Mouse (Mus musculus) kidney, embryonic 16.5 days (tissue): ENCODE measurements around the gene Hoxa5. TPM values are rescaled to one million over a fixed set of nuclear protein-coding genes. Genes with fewer than 3 reads are reported as not detected.

ENCODE experiments used
- ATAC-seq: fragments of 200-750 bp; cut with Nextera tagmentation; 2 replicates; pipeline ENCODE4 v1.8.0; 2017; ENCODE audit warnings: moderate TSS enrichment; ENCODE audit not compliant: low FRiP score, low TSS enrichment
- H3K27ac ChIP-seq: fragments of 300-500 bp; sonication (generic); 2 replicates; pipeline ENCODE4 v1.5.1; 2014; ENCODE audit warnings: low read length
- H3K27me3 ChIP-seq: fragments of 300-500 bp; sonication (generic); 2 replicates; pipeline ENCODE4 v1.6.1; 2014; ENCODE audit warnings: low read length, control low read depth, mixed read lengths; ENCODE audit not compliant: insufficient read depth
- H3K36me3 ChIP-seq: fragments of 300-500 bp; sonication (generic); 2 replicates; pipeline ENCODE4 v1.6.1; 2014; ENCODE audit warnings: low read length, control low read depth, mixed read lengths; ENCODE audit not compliant: insufficient read depth
- H3K4me1 ChIP-seq: fragments of 300-500 bp; sonication (generic); 2 replicates; pipeline ENCODE4 v1.6.1; 2014; ENCODE audit warnings: low read length, control low read depth, mixed read lengths; ENCODE audit not compliant: insufficient read depth
- H3K4me2 ChIP-seq: fragments of 300-500 bp; sonication (generic); replicated peaks from 2 replicates; pipeline ENCODE4 v1.6.1; 2014; ENCODE audit warnings: low read depth, low read length
- H3K4me3 ChIP-seq: fragments of 300-500 bp; sonication (generic); 2 replicates; pipeline ENCODE4 v1.5.1; 2014; ENCODE audit warnings: mild to moderate bottlenecking, low read length
- H3K9ac ChIP-seq: fragments of 300-500 bp; sonication (generic); replicated peaks from 2 replicates; pipeline ENCODE4 v1.6.1; 2014; ENCODE audit warnings: low read length
- H3K9me3 ChIP-seq: fragments of 300-500 bp; sonication (generic); 2 replicates; pipeline ENCODE4 v1.6.1; 2016; ENCODE audit warnings: low read length, control low read depth
- WGBS: fragments of 180-500 bp; shearing (Covaris S2); extraction: QIAGEN DNeasy Blood & Tissue Kit; methylation state at CpG from one replicate; pipeline ENCODE4 v1.1.7; 2014; 5-methylcytosine and 5-hydroxymethylcytosine counted together
- polyA plus RNA-seq: library from polyadenylated mRNA; unstranded; fragments of >200 nt; fragmentation: Nextera tagmentation; extraction: Ambion mirVana; gene quantifications from 2 replicates; pipeline ENCODE4 v1.2.1, GENCODE M21; 2015

The Hoxa5 gene
- polyA plus RNA-seq, 1 experiment from 2014 or later: 9.5 TPM

- Histone ChIP-seq H3K9ac (peak overlapping the region; percentile 95), H3K4me2 (peak overlapping the region; percentile 81)
- under 1% methylated on average over 59 of the region's 60 CpGs for WGBS
Measured at GRCm38 (mm10) chr6:52216691-52217458, 12.5 kb upstream of the Hoxa5 start.

GRCm38 (mm10) chr6:52215771-52216535 is 11.6 kb upstream of the Hoxa5 start:
- peak overlapping the region; percentile 95 for H3K9ac ChIP-seq
- H3K9me3 ChIP-seq: no peaks in the 10 kb centered on the region
- peaks cover 53% of the 10 kb centered on the region for H3K4me1 ChIP-seq
- no peak for ATAC-seq
- under 1% methylated on average over 30 of the region's 30 CpGs for WGBS
- no peaks in the 10 kb centered on the region for H3K36me3 ChIP-seq
- 0 out of 2 replicates have a peak, but pooled peaks cover 2% of the 10 kb centered on the region for H3K27me3 ChIP-seq
- peak overlapping the region; percentile 71 for H3K4me3 ChIP-seq
- peak overlapping the region; percentile 97 for H3K27ac ChIP-seq
- peak overlapping the region; percentile 81 for H3K4me2 ChIP-seq

More at GRCm38 (mm10) chr6:52216691-52217458, 12.5 kb upstream of the Hoxa5 start:
- peak overlapping the region; percentile 71 for H3K4me3 ChIP-seq
- H3K27me3 ChIP-seq: no peaks in the 10 kb centered on the region
- H3K4me1 ChIP-seq: peaks cover 52% of the 10 kb centered on the region
- H3K27ac ChIP-seq: peak overlapping the region; percentile 97
- no peaks in the 10 kb centered on the region for H3K9me3 ChIP-seq
- no peaks in the 10 kb centered on the region for H3K36me3 ChIP-seq
- ATAC-seq: 0 out of 2 replicates have a peak, but pooled peaks have one; percentile 26

DNA sequence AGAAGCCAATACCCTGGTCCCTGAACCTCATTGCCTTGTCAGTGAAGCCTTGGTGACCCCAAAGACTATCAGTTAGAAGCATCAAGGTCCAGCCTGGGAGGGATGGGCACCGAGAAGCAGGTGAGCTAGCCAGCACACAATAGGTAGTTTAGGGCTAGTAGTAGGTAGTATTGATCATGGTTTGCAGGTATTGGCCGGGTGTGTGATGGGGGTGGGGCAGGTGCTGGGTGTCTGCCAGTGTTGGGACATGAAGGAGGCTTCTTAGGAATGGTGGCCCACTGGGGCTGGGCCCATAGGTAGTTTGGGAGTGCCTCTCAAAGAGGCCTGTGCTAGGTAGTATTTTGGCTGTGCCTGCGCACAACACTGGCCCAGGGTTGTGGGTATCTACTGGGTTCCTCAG is 10.7 kb upstream of the Hoxa5 start:
- peaks cover 55% of the 10 kb centered on the region for H3K4me1 ChIP-seq
- ATAC-seq: no peak
- H3K27ac ChIP-seq: 0 out of 2 replicates have a peak overlapping the region, but pooled peaks have one; percentile 0
- WGBS: 32% methylated on average over 3 of the region's 3 CpGs
- H3K4me2 ChIP-seq: peak overlapping the region; percentile 81
- H3K27me3 ChIP-seq: 0 out of 2 replicates have a peak, but pooled peaks cover 4% of the 10 kb centered on the region
- H3K36me3 ChIP-seq: no peaks in the 10 kb centered on the region
- H3K9me3 ChIP-seq: no peaks in the 10 kb centered on the region
- peak overlapping the region; percentile 71; the same call in 1 of the 2 replicates for H3K4me3 ChIP-seq
- 0 out of 2 replicates have a peak overlapping the region, but pooled peaks have one; percentile 20 for H3K9ac ChIP-seq

DNA sequence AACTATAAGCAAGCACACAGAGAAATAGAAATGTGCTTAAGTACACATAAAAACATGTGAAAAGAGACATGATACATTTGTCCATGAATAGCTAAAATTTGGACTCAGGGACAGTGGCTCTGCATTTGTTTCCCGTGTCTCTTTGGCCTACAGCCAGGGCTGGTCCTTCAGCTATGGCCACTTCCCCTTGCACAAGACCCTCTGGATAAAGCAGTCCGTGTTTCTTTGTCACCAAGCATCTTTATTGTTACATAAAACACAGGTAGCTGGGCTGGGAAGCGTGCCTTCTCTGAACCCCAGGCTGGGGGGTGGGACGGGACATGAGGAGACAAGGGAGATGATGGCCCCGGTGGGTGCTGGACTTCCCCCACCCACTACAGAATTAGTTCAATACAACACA is 9.9 kb upstream of the Hoxa5 start:
- Histone ChIP-seq H3K36me3 (no peaks in the 10 kb centered on the region), H3K4me2 (peak overlapping the region; percentile 81), H3K4me1 (peaks cover 55% of the 10 kb centered on the region), H3K9me3 (no peaks in the 10 kb centered on the region), H3K27ac (peak overlapping the region; percentile 46; the same call in 1 of the 2 replicates), H3K27me3 (0 out of 2 replicates have a peak, but pooled peaks cover 4% of the 10 kb centered on the region), H3K4me3 (peak overlapping the region; percentile 17), H3K9ac (peak overlapping the region; percentile 57)
- ATAC-seq: no peak
- WGBS: 24% methylated on average over 5 of the region's 5 CpGs

- H3K4me2 ChIP-seq: peak within 1 kb of the TSS; percentile 81
- ATAC-seq: peak; percentile 32
- H3K36me3 ChIP-seq: no peaks in the 10 kb centered on the region
- H3K4me1 ChIP-seq: peaks cover 50% of the 10 kb centered on the region
- H3K9ac ChIP-seq: peak within 1 kb of the TSS; percentile 97
- no peaks in the 10 kb centered on the region for H3K9me3 ChIP-seq
- peak within 1 kb of the TSS; percentile 99 for H3K27ac ChIP-seq
- H3K4me3 ChIP-seq: peak within 1 kb of the TSS; percentile 80
- 0 out of 2 replicates have a peak, but pooled peaks cover 4% of the 10 kb centered on the region for H3K27me3 ChIP-seq
- WGBS: 3% methylated on average over 38 of the region's 38 CpGs
Measured at GRCm38 (mm10) chr6:52213119-52213986, 9.0 kb upstream of the Hoxa5 start, which contains the start of the genes Hoxa3 and Gm28308. TSS of gene Hoxa3 (minus strand) at chr6:52213336. TSS of gene Gm28308 (minus strand) at chr6:52213339.

DNA sequence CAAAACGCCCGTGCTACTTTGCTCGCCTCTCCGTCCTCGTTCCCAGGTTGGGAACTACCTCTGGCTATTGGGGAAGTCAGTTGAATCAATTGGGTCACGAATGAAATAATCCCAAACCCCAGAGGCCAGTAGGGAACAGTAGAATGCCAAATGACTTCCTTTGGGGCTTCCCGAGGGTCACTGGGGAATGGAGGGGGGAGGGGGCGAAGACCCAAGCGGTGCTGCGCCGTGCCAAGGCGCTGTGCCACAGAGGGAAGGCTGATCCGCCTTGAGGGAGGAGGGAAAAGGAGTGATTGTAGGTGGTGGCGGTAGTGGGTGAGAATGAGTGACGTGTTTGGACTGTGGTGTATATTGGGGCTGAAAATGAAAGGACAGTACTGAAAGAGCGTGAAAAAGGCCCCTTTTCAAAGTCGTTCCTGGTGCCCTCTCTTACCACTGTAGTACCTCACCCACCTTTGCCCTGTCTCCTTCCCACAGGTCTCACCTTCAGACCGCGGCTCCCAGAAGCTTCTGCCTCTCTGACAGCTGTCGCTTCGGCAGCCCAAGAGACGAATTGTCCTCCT is 8.2 kb upstream of the Hoxa5 start:
- no peak; the same call in 1 of the 2 replicates for ATAC-seq
- H3K4me2 ChIP-seq: peak overlapping the region; percentile 81
- no peaks in the 10 kb centered on the region for H3K9me3 ChIP-seq
- under 1% methylated on average over 22 of the region's 22 CpGs for WGBS
- peak overlapping the region; percentile 97 for H3K9ac ChIP-seq
- 0 out of 2 replicates have a peak, but pooled peaks cover 4% of the 10 kb centered on the region for H3K27me3 ChIP-seq
- H3K4me1 ChIP-seq: peaks cover 47% of the 10 kb centered on the region
- H3K4me3 ChIP-seq: peak overlapping the region; percentile 80
- H3K27ac ChIP-seq: peak overlapping the region; percentile 99
- no peaks in the 10 kb centered on the region for H3K36me3 ChIP-seq

- Histone ChIP-seq H3K4me2 (peak overlapping the region; percentile 81), H3K27ac (peak overlapping the region; percentile 99), H3K9ac (peak overlapping the region; percentile 97), H3K4me1 (peaks cover 53% of the 10 kb centered on the region), H3K9me3 (no peaks in the 10 kb centered on the region), H3K27me3 (0 out of 2 replicates have a peak, but pooled peaks cover 4% of the 10 kb centered on the region), H3K36me3 (no peaks in the 10 kb centered on the region), H3K4me3 (peak overlapping the region; percentile 80)
- WGBS: 0% methylated on average over 13 of the region's 13 CpGs
- no peak for ATAC-seq
Measured at GRCm38 (mm10) chr6:52211961-52212360, 7.6 kb upstream of the Hoxa5 start.

DNA sequence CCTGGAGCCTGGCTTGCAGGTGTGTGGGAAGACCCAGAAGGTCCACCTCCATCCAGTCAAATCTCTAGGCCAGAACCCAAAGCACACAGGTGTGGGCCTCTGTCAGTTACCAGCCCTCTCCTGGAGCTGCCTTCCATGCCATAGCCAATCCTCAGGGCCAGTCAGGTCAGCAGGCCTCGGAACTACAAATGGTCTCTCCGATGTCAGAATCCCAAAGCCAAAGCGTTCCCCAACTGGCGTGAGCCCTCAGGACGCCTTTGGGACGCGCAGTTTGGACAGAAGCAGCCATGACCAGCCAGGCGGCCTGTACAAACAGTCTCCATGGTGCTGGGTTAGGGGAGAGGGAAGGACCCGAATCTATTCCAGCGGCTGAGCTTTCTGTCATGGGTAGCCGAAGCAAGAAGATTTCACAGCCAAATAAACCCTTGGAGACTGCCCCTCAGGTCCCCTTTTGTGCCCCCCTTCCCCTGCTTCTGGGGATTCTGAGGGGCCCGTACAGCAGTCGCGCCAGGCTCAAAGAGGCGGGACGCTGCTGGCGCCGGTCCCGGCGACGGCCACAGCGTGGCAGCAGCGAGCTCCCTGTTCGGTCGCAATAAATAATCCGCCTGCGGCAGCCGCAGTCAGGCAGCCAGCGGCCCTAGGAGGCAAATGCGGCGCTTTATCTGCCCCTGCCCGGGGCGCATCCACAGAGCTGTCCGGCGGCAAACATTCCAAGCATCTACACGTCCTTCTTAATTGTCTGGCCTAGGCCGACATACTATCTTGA is 7.0 kb upstream of the Hoxa5 start:
- 0 out of 2 replicates have a peak, but pooled peaks cover 4% of the 10 kb centered on the region for H3K27me3 ChIP-seq
- ATAC-seq: peak; percentile 39
- no peaks in the 10 kb centered on the region for H3K36me3 ChIP-seq
- peaks cover 59% of the 10 kb centered on the region for H3K4me1 ChIP-seq
- H3K9me3 ChIP-seq: no peaks in the 10 kb centered on the region
- H3K27ac ChIP-seq: peak overlapping the region; percentile 99
- peak overlapping the region; percentile 97 for H3K9ac ChIP-seq
- H3K4me3 ChIP-seq: peak overlapping the region; percentile 80
- under 1% methylated on average over 37 of the region's 37 CpGs for WGBS
- peak overlapping the region; percentile 81 for H3K4me2 ChIP-seq
